Mouse (Mus musculus) kidney, adult 2 months (tissue): ENCODE results near the gene Dnajc13. TPM values are rescaled to one million over a fixed set of nuclear protein-coding genes. Genes with fewer than 3 reads are reported as not detected.

Experiments used
- DNase-seq: peaks from one replicate; pipeline ENCODE4 v3.0.0; 2021
- H3K27ac ChIP-seq: fragments of 200-500 bp; 2 replicates; pipeline ENCODE4 v1.5.1; 2012; ENCODE audit warnings: low read depth, low read length, control low read depth, inconsistent platforms; ENCODE audit not compliant: insufficient read depth
- H3K27me3 ChIP-seq: fragments of 200-500 bp; replicated peaks from 2 replicates; pipeline ENCODE4 v1.6.1; 2012; ENCODE audit warnings: mild to moderate bottlenecking, moderate library complexity, low read length, inconsistent platforms; ENCODE audit not compliant: control insufficient read depth, insufficient read depth
- H3K36me3 ChIP-seq: fragments of 200-500 bp; 2 replicates; pipeline ENCODE4 v1.6.1; 2012; ENCODE audit warnings: mild to moderate bottlenecking, moderate library complexity, low read length, inconsistent platforms; ENCODE audit not compliant: control insufficient read depth, insufficient read depth
- H3K4me1 ChIP-seq: fragments of 200-500 bp; 2 replicates; pipeline ENCODE4 v1.6.1; 2011; ENCODE audit warnings: low read length; ENCODE audit not compliant: control insufficient read depth, insufficient read depth
- H3K4me3 ChIP-seq: fragments of 200-500 bp; 2 replicates; pipeline ENCODE4 v1.5.1; 2011; ENCODE audit warnings: mild to moderate bottlenecking, low read depth, low read length, control low read depth; ENCODE audit not compliant: insufficient read depth
- CTCF ChIP-seq: fragments of 200-500 bp; conservative IDR thresholded peaks from 2 replicates; pipeline ENCODE4 v1.5.1; 2011; ENCODE audit warnings: low read depth, mild to moderate bottlenecking, control low read depth, low read length, moderate library complexity, mixed read lengths; ENCODE audit not compliant: insufficient read depth, insufficient read length
- POLR2A ChIP-seq: fragments of 200-500 bp; IDR thresholded peaks from one replicate; pipeline ENCODE4 v1.6.1; 2011; ENCODE audit warnings: low read depth, low read length, control low read depth
- WGBS: fragments of 180-500 bp; shearing (Covaris S2); methylation state at CpG from one replicate; pipeline ENCODE4 v1.1.7; 2018; 5-methylcytosine and 5-hydroxymethylcytosine counted together
- polyA plus RNA-seq: library from polyadenylated mRNA; depleted of rRNA; stranded (reverse); fragments of >200 nt; gene quantifications from 2 replicates; pipeline ENCODE4 v1.2.3, GENCODE M21; 2012; rRNA removed

Gene Dnajc13
- polyA plus RNA-seq, 1 experiment: 104 TPM

GRCm38 (mm10) chr9:104101458-104101857 is 161.3 kb downstream of the Dnajc13 start:
- WGBS: 43% methylated on average over 3 of the region's 3 CpGs
- TF ChIP-seq CTCF (no peak), POLR2A (no peak)
- no peaks in the 10 kb centered on the region for H3K27me3 ChIP-seq

More at GRCm38 (mm10) chr9:104101458-104101857, 161.3 kb downstream of the Dnajc13 start:
- H3K4me1 ChIP-seq: no peaks in the 10 kb centered on the region
- H3K36me3 ChIP-seq: no peaks in the 10 kb centered on the region; the same call in none of the 2 replicates
- no peak overlapping the region for H3K4me3 ChIP-seq
- no peak overlapping the region for H3K27ac ChIP-seq
- no peak for DNase-seq

Other genes with a start within 250 kb of the Dnajc13 start
- not detected in 2 replicates for gene Gm28305, start 222.3 kb downstream of the Dnajc13 start, polyA plus RNA-seq
- 14.9 and 19.1 TPM in 2 replicates for gene Uba5, start 199.8 kb downstream of the Dnajc13 start, polyA plus RNA-seq
- 132 and 141 TPM in 2 replicates for gene Acad11, start 199.6 kb downstream of the Dnajc13 start, polyA plus RNA-seq
- 0.35 and 0.64 TPM in 2 replicates for gene Ackr4, start 136.0 kb downstream of the Dnajc13 start, polyA plus RNA-seq
- gene Acpp, start 74.8 kb upstream of the Dnajc13 start, polyA plus RNA-seq: 4.6 and 5.4 TPM in 2 replicates